Mouse (Mus musculus) ES-Bruce4 (cell line): Measurements from ENCODE around the gene Ing4. TPM values are rescaled to one million over a fixed set of nuclear protein-coding genes. Genes with fewer than 3 reads are reported as not detected.
A peak's percentile ranks its signal among the peaks of the same experiment; 100 is the strongest.

Experiments
- H3K27ac ChIP-seq: 2 replicates; pipeline ENCODE4 v1.5.1; 2012; ENCODE audit warnings: low read length, inconsistent platforms; ENCODE audit not compliant: insufficient read depth
- H3K27me3 ChIP-seq: 2 replicates; pipeline ENCODE4 v1.6.1; 2012; ENCODE audit warnings: mild to moderate bottlenecking, low read length, inconsistent platforms; ENCODE audit not compliant: control insufficient read depth, poor library complexity, insufficient read depth, severe bottlenecking
- H3K36me3 ChIP-seq: 2 replicates; pipeline ENCODE4 v1.6.1; 2012; ENCODE audit warnings: inconsistent platforms, mild to moderate bottlenecking, low read length, moderate library complexity; ENCODE audit not compliant: control insufficient read depth, poor library complexity, insufficient read depth, severe bottlenecking
- H3K4me1 ChIP-seq: one replicate; pipeline ENCODE4 v1.8.1; 2011; ENCODE audit warnings: low read length; ENCODE audit not compliant: control insufficient read depth, insufficient read depth
- H3K4me3 ChIP-seq: 2 replicates; pipeline ENCODE4 v1.5.1; 2011; ENCODE audit warnings: low read depth, mild to moderate bottlenecking, low read length
- H3K9ac ChIP-seq: 2 replicates; pipeline ENCODE4 v1.6.1; 2012; ENCODE audit warnings: low read depth, mild to moderate bottlenecking, inconsistent platforms; ENCODE audit not compliant: poor library complexity, severe bottlenecking
- H3K9me3 ChIP-seq: replicated peaks from 2 replicates; pipeline ENCODE4 v1.6.1; 2012; ENCODE audit warnings: mild to moderate bottlenecking, low read length, inconsistent platforms; ENCODE audit not compliant: control insufficient read depth, poor library complexity, insufficient read depth, severe bottlenecking
- CTCF ChIP-seq: IDR thresholded peaks from one replicate; pipeline ENCODE4 v1.8.1; 2011; ENCODE audit warnings: low read depth, low read length
- EP300 ChIP-seq: IDR thresholded peaks from 2 replicates; pipeline ENCODE4 v1.6.1; 2011; ENCODE audit warnings: low read depth, low read length; ENCODE audit not compliant: insufficient read depth
- POLR2A ChIP-seq: IDR thresholded peaks from one replicate; pipeline ENCODE4 v1.8.1; 2011; ENCODE audit warnings: low read length; ENCODE audit not compliant: insufficient read depth
- polyA plus RNA-seq: library from polyadenylated mRNA; stranded (reverse); fragments of >200 nt; gene quantifications from 2 replicates; pipeline ENCODE4 v1.2.4, GENCODE M21; 2011; ENCODE audit warnings: low read depth; ENCODE audit not compliant: missing spikeins, insufficient read depth, insufficient read length

The Ing4 gene
- polyA plus RNA-seq, 1 experiment = 44.0 TPM

DNA sequence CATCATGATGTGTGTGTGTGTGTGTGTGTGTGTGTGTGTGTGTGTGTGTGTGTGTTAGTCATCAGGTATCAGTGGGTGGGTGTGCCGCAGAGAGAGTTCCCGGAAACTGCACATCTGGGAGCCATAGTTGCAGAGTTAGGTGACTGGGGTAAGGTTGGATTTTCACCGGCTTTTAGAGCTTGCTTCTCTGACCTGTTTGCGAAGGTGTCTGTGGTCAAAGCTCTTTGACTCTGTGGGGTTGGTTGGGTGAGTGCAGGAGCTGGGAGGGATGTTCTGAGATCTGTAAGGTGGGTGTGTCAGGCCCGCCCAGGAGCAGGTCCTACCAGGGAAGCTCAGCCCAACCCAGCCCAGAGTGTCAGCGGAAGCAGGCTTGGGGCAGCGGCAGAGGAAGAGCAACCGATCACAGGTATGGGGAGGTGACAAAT is 28.0 kb downstream of the Ing4 start, which contains the start of gene Lpar5:
Gene Lpar5 (plus strand): TSS at position 350 of the 425 bp plus-strand sequence.
- TF ChIP-seq CTCF = no peak
- TF ChIP-seq EP300 = no peak
- TF ChIP-seq POLR2A = no peak
- H3K27me3 ChIP-seq = no peaks in the 10 kb centered on the region
- peak within 1 kb of the TSS; percentile 14 for H3K27ac ChIP-seq
- peak within 1 kb of the TSS; percentile 58 for H3K4me3 ChIP-seq
- no peaks in the 10 kb centered on the region for H3K36me3 ChIP-seq
- H3K9ac ChIP-seq = peak within 1 kb of the TSS; percentile 4; the same call in 1 of the 2 replicates
- peaks cover 2% of the 10 kb centered on the region for H3K4me1 ChIP-seq
- no peaks in the 10 kb centered on the region for H3K9me3 ChIP-seq

GRCm38 (mm10) chr6:125071170-125071895 is 31.8 kb downstream of the Ing4 start:
- Histone ChIP-seq H3K4me3 (peak overlapping the region; percentile 36), H3K9ac (no peak overlapping the region), H3K36me3 (no peaks in the 10 kb centered on the region), H3K9me3 (no peaks in the 10 kb centered on the region), H3K27me3 (no peaks in the 10 kb centered on the region), H3K4me1 (peaks cover 2% of the 10 kb centered on the region), H3K27ac (0 out of 2 replicates have a peak overlapping the region, but pooled peaks have one; percentile 2)
- TF ChIP-seq POLR2A (no peak), CTCF (no peak), EP300 (no peak)

GRCm38 (mm10) chr6:125071896-125072279 is 32.3 kb downstream of the Ing4 start:
- H3K27ac ChIP-seq = 0 out of 2 replicates have a peak overlapping the region, but pooled peaks have one; percentile 2
- no peaks in the 10 kb centered on the region for H3K27me3 ChIP-seq
- no peaks in the 10 kb centered on the region for H3K36me3 ChIP-seq
- H3K4me1 ChIP-seq = peaks cover 2% of the 10 kb centered on the region
- H3K9me3 ChIP-seq = no peaks in the 10 kb centered on the region
- H3K9ac ChIP-seq = no peak overlapping the region
- H3K4me3 ChIP-seq = no peak overlapping the region; the same call in 1 of the 2 replicates
- TF ChIP-seq POLR2A (no peak), EP300 (no peak), CTCF (no peak)

DNA sequence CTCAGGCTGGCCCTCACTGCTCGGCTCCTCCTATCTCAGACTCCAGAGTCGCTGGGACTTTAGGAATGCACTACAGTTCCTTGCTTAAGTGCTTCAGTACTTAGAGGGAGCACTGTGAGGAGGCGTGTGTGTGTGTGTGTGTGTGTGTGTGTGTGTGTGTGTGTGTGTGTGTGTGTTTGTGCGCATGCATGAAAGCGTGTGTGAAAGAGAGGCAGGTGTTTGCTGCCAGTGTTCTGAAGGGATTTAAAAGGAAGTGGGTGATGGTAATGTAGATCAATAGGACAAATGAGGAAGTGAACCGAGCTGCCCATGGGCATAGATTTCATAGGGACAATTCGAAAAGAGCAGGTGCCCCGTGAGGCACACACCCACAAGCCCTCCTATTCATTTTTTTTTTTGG is 34.3 kb downstream of the Ing4 start:
- Histone ChIP-seq H3K4me3 (no peak overlapping the region), H3K27me3 (no peaks in the 10 kb centered on the region), H3K9me3 (no peaks in the 10 kb centered on the region), H3K4me1 (peaks cover 2% of the 10 kb centered on the region), H3K27ac (no peak overlapping the region), H3K9ac (no peak overlapping the region), H3K36me3 (no peaks in the 10 kb centered on the region)
- no peak for TF ChIP-seq POLR2A
- no peak for TF ChIP-seq EP300
- no peak for TF ChIP-seq CTCF

- H3K27me3 ChIP-seq = no peaks in the 10 kb centered on the region
- no peaks in the 10 kb centered on the region for H3K9me3 ChIP-seq
- H3K4me1 ChIP-seq = no peaks in the 10 kb centered on the region
- H3K27ac ChIP-seq = no peak overlapping the region
- H3K36me3 ChIP-seq = no peaks in the 10 kb centered on the region
- H3K9ac ChIP-seq = peak overlapping the region; percentile 20
- H3K4me3 ChIP-seq = peak overlapping the region; percentile 51
- TF ChIP-seq CTCF (no peak), POLR2A (no peak), EP300 (no peak)
Observed at GRCm38 (mm10) chr6:125081394-125081793, 41.8 kb downstream of the Ing4 start.
